ENCODE assay signal across 13 mouse cellular contexts in genomic region chr15:100156095-100156707, GRCm38 (mm10).
"Had no signal": no experiment of that assay in that cellular context is flagged by ENCODE, and none has a peak within 500 bp of the region (broad histone marks: within the 10 kb centered on the region; RNA-seq: fewer than 3 reads in every experiment).

No protein-coding gene starts in this region.

- H3K9me3 ChIP-seq: limb, embryonic 15.5 days; liver, embryonic 13.5 days; midbrain, embryonic 13.5 days; neural tube, embryonic 15.5 days; stomach, embryonic 15.5 days had no signal

- H3K4me3 ChIP-seq: left cerebral cortex, adult 2 months; limb, embryonic 15.5 days; liver, embryonic 13.5 days; midbrain, embryonic 13.5 days; neural tube, embryonic 15.5 days; stomach, embryonic 15.5 days had no signal

- DNase-seq: kidney, adult 18-20 months; kidney, postnatal 10 days; kidney, postnatal 4 days; liver, embryonic 13.5 days; lung, adult 18-20 months; right cerebral cortex, adult 18-20 months; thymus, adult 2 months; thymus, postnatal 25 days had no signal

- H3K4me2 ChIP-seq: limb, embryonic 15.5 days; liver, embryonic 13.5 days; midbrain, embryonic 13.5 days; neural tube, embryonic 15.5 days; stomach, embryonic 15.5 days had no signal

- H3K4me1 ChIP-seq: stomach, embryonic 15.5 days had no signal

- H3K27me3 ChIP-seq: limb, embryonic 15.5 days; liver, embryonic 13.5 days; midbrain, embryonic 13.5 days; neural tube, embryonic 15.5 days; stomach, embryonic 15.5 days had no signal

- H3K9ac ChIP-seq: limb, embryonic 15.5 days; liver, embryonic 13.5 days; midbrain, embryonic 13.5 days; neural tube, embryonic 15.5 days; stomach, embryonic 15.5 days had no signal

- ATAC-seq: midbrain, embryonic 13.5 days had no signal

- H3K27ac ChIP-seq: left cerebral cortex, adult 2 months; limb, embryonic 15.5 days; liver, embryonic 13.5 days; midbrain, embryonic 13.5 days; neural tube, embryonic 15.5 days; stomach, embryonic 15.5 days had no signal
